Mouse (Mus musculus): ENCODE results near the gene Atf7ip.

Atf7ip gene

GRCm38 (mm10) chr6:136486166-136486565 lies 19.8 kb upstream of the Atf7ip start:
- no peak for DNase-seq (ENCODE audit: inconsistent ontology term)

GRCm38 (mm10) chr6:136486801-136487553 lies 19.0 kb upstream of the Atf7ip start:
- DNase-seq (ENCODE audit: inconsistent ontology term), result no peak

- DNase-seq (ENCODE audit: inconsistent ontology term), result no peak
Measured at GRCm38 (mm10) chr6:136487554-136487950, 18.4 kb upstream of the Atf7ip start.

GRCm38 (mm10) chr6:136489899-136490298 lies 16.1 kb upstream of the Atf7ip start:
- no peak for DNase-seq (ENCODE audit: inconsistent ontology term)

GRCm38 (mm10) chr6:136490516-136491475 lies 15.2 kb upstream of the Atf7ip start:
- no peak for DNase-seq (ENCODE audit: inconsistent ontology term)

- DNase-seq (ENCODE audit: inconsistent ontology term), result no peak
Measured at GRCm38 (mm10) chr6:136491631-136492030, 14.3 kb upstream of the Atf7ip start.

- peak; percentile 31 for DNase-seq (ENCODE audit: inconsistent ontology term)
Measured at GRCm38 (mm10) chr6:136492251-136492650, 13.7 kb upstream of the Atf7ip start.

- DNase-seq (ENCODE audit: inconsistent ontology term), result no peak
Measured at GRCm38 (mm10) chr6:136493486-136493885, 12.5 kb upstream of the Atf7ip start.

- no peak for DNase-seq (ENCODE audit: inconsistent ontology term)
Measured at GRCm38 (mm10) chr6:136493910-136494751, 11.8 kb upstream of the Atf7ip start.

- DNase-seq (ENCODE audit: inconsistent ontology term), result no peak
Measured at GRCm38 (mm10) chr6:136495023-136495422, 10.9 kb upstream of the Atf7ip start.

GRCm38 (mm10) chr6:136497744-136498143 lies 8.2 kb upstream of the Atf7ip start:
- DNase-seq (ENCODE audit: inconsistent ontology term), result no peak

- DNase-seq (ENCODE audit: inconsistent ontology term), result peak; percentile 63
Measured at GRCm38 (mm10) chr6:136499292-136499977, 6.5 kb upstream of the Atf7ip start.

GRCm38 (mm10) chr6:136508652-136509051 lies 2.7 kb downstream of the Atf7ip start:
- DNase-seq (ENCODE audit: inconsistent ontology term), result no peak

GRCm38 (mm10) chr6:136510945-136511344 lies 5.0 kb downstream of the Atf7ip start:
- DNase-seq (ENCODE audit: inconsistent ontology term), result peak; percentile 95

GRCm38 (mm10) chr6:136512351-136512750 lies 6.4 kb downstream of the Atf7ip start:
- no peak for DNase-seq (ENCODE audit: inconsistent ontology term)

GRCm38 (mm10) chr6:136516626-136517025 lies 10.7 kb downstream of the Atf7ip start:
- DNase-seq (ENCODE audit: inconsistent ontology term), result no peak

- DNase-seq (ENCODE audit: inconsistent ontology term), result no peak
Measured at GRCm38 (mm10) chr6:136517221-136517620, 11.3 kb downstream of the Atf7ip start.

GRCm38 (mm10) chr6:136518537-136519246 lies 12.7 kb downstream of the Atf7ip start:
- DNase-seq (ENCODE audit: inconsistent ontology term), result peak; percentile 98

- DNase-seq (ENCODE audit: inconsistent ontology term), result no peak
Measured at GRCm38 (mm10) chr6:136519254-136519653, 13.3 kb downstream of the Atf7ip start.

GRCm38 (mm10) chr6:136520361-136520760 lies 14.4 kb downstream of the Atf7ip start:
- DNase-seq (ENCODE audit: inconsistent ontology term), result no peak

Data from Muller cell, postnatal 12 days (primary cell).